Mouse (Mus musculus) limb, embryonic 12.5 days (tissue): ENCODE data around the gene Gm28043. TPM values are rescaled to one million over a fixed set of nuclear protein-coding genes. Genes with fewer than 3 reads are reported as not detected.

Experiments
- ATAC-seq: fragments of 200-750 bp; cut with Nextera tagmentation; 2 replicates; pipeline ENCODE4 v1.8.0; 2017; ENCODE audit warnings: low read depth, moderate TSS enrichment; ENCODE audit not compliant: insufficient number of reproducible peaks, insufficient read depth, low FRiP score, low TSS enrichment
- H3K27ac ChIP-seq: fragments of 300-500 bp; sonication (generic); 2 replicates; pipeline ENCODE4 v1.5.1; 2016; ENCODE audit warnings: mild to moderate bottlenecking, moderate library complexity
- H3K27me3 ChIP-seq: fragments of 300-500 bp; sonication (generic); 2 replicates; pipeline ENCODE4 v1.6.1; 2016; ENCODE audit warnings: mild to moderate bottlenecking, moderate library complexity
- H3K36me3 ChIP-seq: fragments of 300-500 bp; sonication (generic); 2 replicates; pipeline ENCODE4 v1.6.1; 2016; ENCODE audit warnings: mild to moderate bottlenecking, moderate library complexity
- H3K4me1 ChIP-seq: fragments of 300-500 bp; sonication (generic); replicated peaks from 2 replicates; pipeline ENCODE4 v1.6.1; 2016
- H3K4me2 ChIP-seq: fragments of 300-500 bp; sonication (generic); 2 replicates; pipeline ENCODE4 v1.6.1; 2016; ENCODE audit warnings: mild to moderate bottlenecking, moderate library complexity
- H3K4me3 ChIP-seq: fragments of 300-500 bp; sonication (generic); replicated peaks from 2 replicates; pipeline ENCODE4 v1.5.1; 2016; ENCODE audit warnings: mild to moderate bottlenecking
- H3K9ac ChIP-seq: fragments of 300-500 bp; sonication (generic); replicated peaks from 2 replicates; pipeline ENCODE4 v1.6.1; 2016; ENCODE audit warnings: mild to moderate bottlenecking, moderate library complexity
- H3K9me3 ChIP-seq: fragments of 300-500 bp; sonication (generic); 2 replicates; pipeline ENCODE4 v1.6.1; 2016; ENCODE audit warnings: mild to moderate bottlenecking, moderate library complexity
- WGBS: fragments of 180-500 bp; shearing (Covaris S2); methylation state at CpG from one replicate; pipeline ENCODE4 v1.1.7; 2016; 5-methylcytosine and 5-hydroxymethylcytosine counted together
- microRNA-seq: library from miRNA; unstranded; fragments of <30 nt; microRNA quantifications from one replicate; pipeline ENCODE4, GENCODE M21; 2017
- polyA plus RNA-seq: library from polyadenylated mRNA; unstranded; fragments of >200 nt; fragmentation: Nextera tagmentation; extraction: Ambion mirVana; gene quantifications from 2 replicates; pipeline ENCODE4 v1.2.1, GENCODE M21; 2016

The Gm28043 gene
- polyA plus RNA-seq, 1 experiment from 2014 or later, result 3.2 TPM

GRCm38 (mm10) chr17:29731953-29732325 is 117.3 kb downstream of the Gm28043 start:
- WGBS, result 68% methylated on average over 6 of the region's 6 CpGs
- Histone ChIP-seq H3K27ac (no peak overlapping the region), H3K9me3 (0 out of 2 replicates have a peak, but pooled peaks cover 4% of the 10 kb centered on the region), H3K9ac (no peak overlapping the region), H3K36me3 (no peaks in the 10 kb centered on the region), H3K4me1 (peaks cover 17% of the 10 kb centered on the region), H3K4me2 (no peak overlapping the region), H3K27me3 (no peaks in the 10 kb centered on the region), H3K4me3 (no peak overlapping the region)
- no peak for ATAC-seq

DNA sequence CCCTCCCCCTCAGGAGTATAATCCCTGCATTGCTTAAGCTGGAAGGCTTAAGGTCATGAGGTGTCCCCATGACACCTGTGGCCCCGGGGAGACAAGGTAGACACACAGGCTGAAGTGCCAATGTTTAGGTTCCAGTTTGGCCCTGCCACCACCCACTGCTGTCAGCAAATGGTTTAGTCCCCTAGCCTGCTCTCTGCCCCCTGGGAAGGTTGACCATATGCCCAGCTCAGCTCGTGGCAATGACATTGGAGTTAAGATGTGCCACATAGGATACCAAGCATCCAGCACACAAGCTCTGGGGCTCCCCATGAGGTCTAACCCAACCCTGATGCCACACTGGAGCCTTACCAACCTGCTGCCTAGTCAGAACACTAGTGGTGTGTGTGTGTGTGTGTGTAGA is 117.8 kb downstream of the Gm28043 start:
- WGBS, result 65% methylated on average over 2 of the region's 2 CpGs
- no peak for ATAC-seq

DNA sequence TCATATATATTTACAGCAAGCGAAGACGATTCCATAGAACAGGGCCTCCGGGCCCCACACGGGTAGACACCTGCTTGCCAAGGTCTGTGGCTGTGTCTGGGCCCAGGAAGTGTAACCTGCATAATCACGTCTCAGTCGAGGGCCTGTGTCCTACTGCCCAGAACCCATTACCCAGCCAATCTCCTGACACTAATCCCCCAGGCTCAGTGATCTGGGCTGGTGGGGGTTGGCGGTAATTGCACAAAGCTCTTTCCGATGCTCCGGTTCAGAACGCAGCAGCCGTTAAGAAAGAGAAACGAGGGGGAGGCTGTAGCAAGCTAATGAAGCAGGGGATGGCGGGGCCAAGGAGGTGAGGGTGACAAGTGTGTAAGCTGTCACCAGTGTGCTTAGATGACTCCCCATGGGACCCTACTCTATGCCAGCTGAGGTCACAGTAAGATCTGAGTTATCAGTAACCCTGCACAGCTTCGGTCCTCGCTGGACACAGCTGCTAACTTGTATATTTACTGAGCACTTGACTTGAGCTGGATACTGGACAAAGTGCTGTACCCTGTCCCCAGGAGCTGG is 121.9 kb downstream of the Gm28043 start:
- H3K27ac ChIP-seq, result no peak overlapping the region
- WGBS, result 37% methylated on average over 15 of the region's 15 CpGs

More for the DNA sequence above, 117.8 kb downstream of the Gm28043 start:
- Histone ChIP-seq H3K27ac (no peak overlapping the region), H3K27me3 (no peaks in the 10 kb centered on the region), H3K4me1 (peaks cover 17% of the 10 kb centered on the region), H3K9me3 (0 out of 2 replicates have a peak, but pooled peaks cover 4% of the 10 kb centered on the region), H3K36me3 (no peaks in the 10 kb centered on the region), H3K9ac (no peak overlapping the region), H3K4me3 (no peak overlapping the region), H3K4me2 (no peak overlapping the region)

GRCm38 (mm10) chr17:29737849-29738804 is 123.5 kb downstream of the Gm28043 start:
- no peak for ATAC-seq
- 47% methylated on average over 22 of the region's 22 CpGs for WGBS
- no peaks in the 10 kb centered on the region for H3K36me3 ChIP-seq
- no peak overlapping the region for H3K4me3 ChIP-seq
- no peak overlapping the region for H3K9ac ChIP-seq
- H3K9me3 ChIP-seq, result 0 out of 2 replicates have a peak, but pooled peaks cover under 1% of the 10 kb centered on the region
- H3K4me1 ChIP-seq, result peaks cover 16% of the 10 kb centered on the region
- H3K27me3 ChIP-seq, result 0 out of 2 replicates have a peak, but pooled peaks cover 6% of the 10 kb centered on the region
- H3K4me2 ChIP-seq, result no peak overlapping the region
- no peak overlapping the region for H3K27ac ChIP-seq

More for the DNA sequence above, 121.9 kb downstream of the Gm28043 start:
- H3K27me3 ChIP-seq, result no peaks in the 10 kb centered on the region
- no peaks in the 10 kb centered on the region for H3K36me3 ChIP-seq
- H3K9ac ChIP-seq, result no peak overlapping the region
- H3K4me1 ChIP-seq, result peaks cover 16% of the 10 kb centered on the region
- no peak for ATAC-seq
- H3K4me2 ChIP-seq, result no peak overlapping the region
- 0 out of 2 replicates have a peak, but pooled peaks cover 4% of the 10 kb centered on the region for H3K9me3 ChIP-seq
- H3K4me3 ChIP-seq, result no peak overlapping the region

- ATAC-seq, result no peak
- Histone ChIP-seq H3K36me3 (no peaks in the 10 kb centered on the region), H3K4me2 (no peak overlapping the region), H3K27ac (no peak overlapping the region), H3K9me3 (no peaks in the 10 kb centered on the region), H3K4me1 (peaks cover 32% of the 10 kb centered on the region), H3K27me3 (peaks cover 26% of the 10 kb centered on the region; the same call in 1 of the 2 replicates), H3K9ac (no peak overlapping the region), H3K4me3 (no peak overlapping the region)
- WGBS, result 71% methylated on average over 6 of the region's 6 CpGs
Observed at GRCm38 (mm10) chr17:29747466-29747865, 132.8 kb downstream of the Gm28043 start.

Small RNA genes lying within 50 kb of the gene (microRNA-seq; reads per million reads assigned to microRNA genes)
- gene Mir7667, result not detected

Other genes starting within 250 kb of the Gm28043 start
- gene Pim1, start 124.1 kb upstream of the Gm28043 start, polyA plus RNA-seq, result 21.4 and 24.2 TPM in 2 replicates
- not detected in 2 replicates for gene Gm17657, start 65.2 kb upstream of the Gm28043 start, polyA plus RNA-seq
- 16.3 and 22.5 TPM in 2 replicates for gene Tbc1d22b, start 65.1 kb upstream of the Gm28043 start, polyA plus RNA-seq
- 1.8 and 2.4 TPM in 2 replicates for gene Tmem217, start 62.5 kb upstream of the Gm28043 start, polyA plus RNA-seq
- 102 and 108 TPM in 2 replicates for gene Rnf8, start 86 bp upstream of the Gm28043 start, polyA plus RNA-seq
- gene Cmtr1, start 45.7 kb downstream of the Gm28043 start, polyA plus RNA-seq, result 138 and 147 TPM in 2 replicates
- gene Ccdc167, start 102.2 kb downstream of the Gm28043 start, polyA plus RNA-seq, result 16.8 and 17.5 TPM in 2 replicates